Mouse (Mus musculus) telencephalon, adult 2 months (tissue): ENCODE data around the gene Gm19426.
"Not testable (repeated sequence)": the region's sequence is repeated elsewhere in the genome, so short reads cannot be mapped to it uniquely, and the experiment has no call there.

Experiments used
- DNase-seq: peaks from one replicate; pipeline ENCODE4 v3.0.0-alpha.2; 2011; ENCODE audit warnings: low read depth, low spot score

Gm19426 gene

DNA sequence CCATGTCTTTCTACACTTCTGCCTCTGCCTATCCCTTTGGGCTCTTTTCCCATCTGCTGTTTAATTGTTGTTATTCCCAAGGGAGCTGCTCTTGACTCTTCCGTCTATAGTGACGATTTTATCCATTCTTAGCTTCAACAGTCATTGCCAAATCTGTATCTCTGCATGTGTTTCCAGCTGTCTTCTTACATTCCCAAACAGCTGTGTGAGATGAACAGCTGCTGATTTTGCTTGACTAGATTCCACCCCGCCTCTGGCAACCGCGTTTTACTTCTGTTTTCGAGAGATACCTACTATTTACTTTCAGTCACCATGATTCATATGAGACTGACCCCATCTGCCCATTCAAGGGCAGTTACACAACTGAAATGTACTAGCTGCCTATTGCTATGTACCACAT is 6.7 kb upstream of the Gm19426 start:
- DNase-seq: no peak

DNA sequence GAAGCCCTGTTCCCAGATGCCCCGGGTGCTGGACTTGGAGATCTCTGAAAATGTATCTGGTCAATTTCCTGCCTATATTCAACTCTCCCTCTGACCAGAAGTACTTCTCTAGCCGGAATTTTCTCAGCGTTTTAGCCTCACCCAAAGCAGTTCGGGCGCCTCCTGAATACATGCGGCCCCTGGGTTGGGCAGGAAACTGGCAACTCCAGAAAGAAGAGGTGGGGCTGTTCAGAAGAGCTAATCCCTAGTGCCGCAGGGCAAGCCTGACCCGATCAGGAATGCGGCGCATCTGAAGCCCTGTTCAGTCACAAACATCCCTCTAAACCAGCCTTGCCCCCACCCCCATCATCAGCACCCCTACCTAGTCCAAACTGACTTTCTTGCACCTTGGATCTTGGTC is 671 bp upstream of the Gm19426 start:
- DNase-seq: no peak

GRCm38 (mm10) chr2:84742451-84743283 is 788 bp downstream of the Gm19426 start:
- DNase-seq: no peak

GRCm38 (mm10) chr2:84741841-84742450 is 1.5 kb downstream of the Gm19426 start:
- no peak for DNase-seq

- no peak for DNase-seq
Observed at GRCm38 (mm10) chr2:84740608-84741333, 2.7 kb downstream of the Gm19426 start.

DNA sequence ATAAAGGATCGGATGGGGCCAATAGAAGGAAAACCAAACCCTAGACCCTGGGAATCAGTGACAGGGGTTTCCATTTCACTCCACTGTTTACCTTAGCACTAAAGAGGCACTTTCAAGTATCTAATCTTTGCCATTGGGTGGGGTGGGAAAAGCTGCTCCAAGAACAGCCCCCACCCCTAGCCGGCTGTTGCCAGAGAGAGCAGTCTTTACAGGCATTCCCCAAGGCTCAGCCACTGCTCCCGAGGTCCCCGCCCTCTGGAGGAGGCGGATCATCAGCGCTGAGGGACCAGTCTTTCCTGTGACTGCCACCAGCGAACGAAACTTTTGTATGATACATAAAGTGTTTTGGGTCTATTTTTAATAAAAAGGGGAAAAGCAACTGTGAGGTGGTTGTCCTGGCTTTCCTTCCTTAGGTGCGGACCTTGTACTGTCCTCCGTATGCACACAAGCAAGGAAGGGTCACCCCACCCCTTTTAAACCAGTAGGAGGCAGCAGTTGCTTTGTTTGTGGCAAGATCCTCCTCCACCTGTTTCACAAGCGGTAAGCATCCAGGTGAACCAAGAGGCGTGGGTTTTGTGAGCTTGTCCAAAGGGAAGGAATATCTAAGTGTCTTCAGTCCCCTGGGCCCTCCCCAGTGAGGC is 5.1 kb downstream of the Gm19426 start:
- no peak for DNase-seq

DNA sequence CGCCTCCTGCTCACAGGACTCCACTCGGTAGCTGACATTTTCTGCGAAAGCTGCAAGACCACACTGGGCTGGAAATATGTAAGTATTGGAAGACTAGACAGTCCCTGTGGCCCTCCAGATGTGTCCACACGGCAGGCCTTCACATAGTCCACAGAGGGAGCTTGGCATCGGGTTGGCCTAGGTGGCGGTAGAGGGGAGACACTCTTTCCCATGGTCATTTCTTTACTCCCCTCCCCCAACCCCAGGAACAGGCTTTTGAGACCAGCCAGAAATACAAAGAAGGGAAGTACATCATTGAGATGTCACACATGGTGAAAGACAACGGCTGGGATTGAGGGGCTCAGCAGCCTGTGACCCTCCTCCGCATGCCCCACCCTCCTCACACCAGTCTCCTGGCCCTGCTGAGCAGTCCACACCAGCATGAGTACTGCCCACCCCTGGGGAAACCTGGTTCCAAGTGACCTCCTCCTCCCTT is 6.0 kb downstream of the Gm19426 start:
- no peak for DNase-seq

DNA sequence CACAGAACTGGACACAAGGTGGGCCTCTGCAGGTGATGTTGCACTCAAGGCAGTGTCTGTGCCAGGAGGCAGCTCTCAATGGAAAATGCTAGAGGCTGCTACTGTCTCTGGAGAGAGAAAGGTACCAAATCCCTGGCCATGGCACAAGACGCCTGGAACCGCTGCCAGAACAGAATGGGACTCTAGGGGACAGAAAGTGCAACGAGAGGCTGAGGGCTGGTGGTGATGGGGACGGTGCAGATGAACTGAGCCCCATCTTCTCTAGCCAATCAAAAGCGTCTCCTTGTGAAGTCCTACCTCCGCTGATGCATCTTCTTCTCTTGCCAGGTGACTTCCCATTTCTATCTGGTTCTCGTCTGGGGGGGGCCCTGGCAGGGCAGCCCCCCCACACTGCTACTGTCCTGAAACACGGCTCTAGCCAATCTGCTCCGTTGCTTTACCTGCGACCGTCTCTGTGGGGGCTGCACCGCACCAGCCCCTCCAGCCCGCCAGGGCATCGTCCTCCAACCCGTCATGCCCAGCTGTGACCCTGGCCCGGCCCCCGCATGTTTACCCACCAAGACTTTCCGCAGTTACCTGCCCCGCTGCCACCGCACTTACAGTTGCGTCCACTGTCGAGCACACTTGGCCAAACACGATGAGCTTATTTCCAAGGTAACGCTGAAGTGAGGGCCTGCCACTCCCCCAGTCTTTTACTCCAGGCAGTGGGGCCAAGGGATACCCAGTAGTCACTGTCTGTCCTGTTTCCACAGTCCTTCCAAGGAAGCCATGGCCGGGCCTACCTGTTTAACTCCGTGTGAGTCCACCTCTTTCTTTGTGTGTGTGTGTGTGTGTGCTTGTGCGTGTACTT is 6.9 kb downstream of the Gm19426 start:
- DNase-seq: no peak

GRCm38 (mm10) chr2:84735346-84735920 is 8.0 kb downstream of the Gm19426 start:
- no peak for DNase-seq

GRCm38 (mm10) chr2:84734919-84735318 is 8.5 kb downstream of the Gm19426 start:
- DNase-seq: no peak

DNA sequence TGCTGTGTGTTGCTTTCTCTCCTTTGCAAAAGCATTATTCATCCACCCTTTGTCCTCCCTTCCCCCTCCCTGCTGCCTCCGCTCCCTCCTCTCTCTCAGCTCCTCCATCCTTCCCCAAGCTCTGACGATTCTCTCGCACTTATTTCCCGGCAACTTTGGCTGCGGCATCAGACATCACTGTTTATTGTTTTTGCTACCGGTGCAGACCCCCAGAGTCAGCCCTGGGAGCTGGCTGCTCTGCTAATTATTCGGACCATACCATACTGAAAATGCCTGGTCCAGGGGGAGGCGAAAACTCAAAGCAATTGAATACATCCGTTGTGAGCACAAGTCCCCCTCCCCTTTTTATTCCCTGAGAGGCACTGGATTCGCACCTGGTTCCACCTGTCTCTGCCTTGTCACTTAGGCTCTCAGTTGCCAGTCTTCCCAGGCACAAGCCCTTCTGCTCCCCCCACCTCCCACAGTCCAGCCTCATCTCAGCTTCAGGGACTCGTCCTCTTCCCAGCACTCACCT is 9.0 kb downstream of the Gm19426 start:
- DNase-seq: no peak

- peak; percentile 70 for DNase-seq
Observed at GRCm38 (mm10) chr2:84733579-84734300, 9.7 kb downstream of the Gm19426 start, which contains the start of gene Ypel4. Gene Ypel4 (plus strand): TSS chr2:84734058.

DNA sequence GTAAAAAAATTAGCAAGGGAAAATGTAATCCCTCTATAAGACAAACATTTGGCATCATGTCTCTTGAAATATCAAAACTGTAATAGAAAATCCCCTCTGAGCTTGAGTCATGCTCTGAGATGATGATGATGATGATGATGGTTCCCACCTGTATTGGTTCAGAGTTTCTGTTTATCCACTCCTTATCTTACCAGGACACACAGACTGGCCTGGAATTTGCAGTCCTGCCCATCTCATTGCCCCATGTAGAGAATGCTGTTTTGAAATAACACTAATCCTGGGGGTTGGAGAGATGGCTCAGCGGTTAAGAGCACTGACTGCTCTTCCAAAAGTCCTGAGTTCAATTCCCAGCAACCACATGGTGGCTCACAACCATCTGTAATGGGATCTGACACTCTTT is 11.1 kb downstream of the Gm19426 start:
- DNase-seq: no peak

- DNase-seq: no peak
Observed at GRCm38 (mm10) chr2:84731206-84731605, 12.2 kb downstream of the Gm19426 start.

GRCm38 (mm10) chr2:84728191-84728590 is 15.3 kb downstream of the Gm19426 start:
- DNase-seq: not testable (repeated sequence)

GRCm38 (mm10) chr2:84727172-84727858 is 16.1 kb downstream of the Gm19426 start, which contains the start of gene Clp1:
Gene Clp1 (minus strand): TSS chr2:84727350.
- peak; percentile 96 for DNase-seq

DNA sequence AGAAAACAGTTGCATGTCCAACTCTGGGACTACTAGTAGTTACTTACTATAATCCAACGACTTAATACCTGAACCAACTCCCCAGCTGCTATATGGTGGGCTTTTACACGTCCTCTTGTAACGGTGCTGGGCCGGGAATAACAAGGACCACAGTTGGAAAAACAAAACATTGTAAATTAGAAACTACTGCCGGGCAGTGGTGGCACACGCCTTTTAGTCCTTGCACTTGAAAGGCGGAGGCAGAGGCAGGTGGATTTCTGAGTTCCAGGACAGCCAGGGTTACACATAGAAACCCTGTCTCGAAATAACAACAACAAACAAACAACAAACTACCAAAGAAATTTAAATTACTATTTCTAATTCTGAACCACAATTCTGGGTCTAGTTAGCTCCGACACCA is 16.7 kb downstream of the Gm19426 start:
- DNase-seq: no peak

DNA sequence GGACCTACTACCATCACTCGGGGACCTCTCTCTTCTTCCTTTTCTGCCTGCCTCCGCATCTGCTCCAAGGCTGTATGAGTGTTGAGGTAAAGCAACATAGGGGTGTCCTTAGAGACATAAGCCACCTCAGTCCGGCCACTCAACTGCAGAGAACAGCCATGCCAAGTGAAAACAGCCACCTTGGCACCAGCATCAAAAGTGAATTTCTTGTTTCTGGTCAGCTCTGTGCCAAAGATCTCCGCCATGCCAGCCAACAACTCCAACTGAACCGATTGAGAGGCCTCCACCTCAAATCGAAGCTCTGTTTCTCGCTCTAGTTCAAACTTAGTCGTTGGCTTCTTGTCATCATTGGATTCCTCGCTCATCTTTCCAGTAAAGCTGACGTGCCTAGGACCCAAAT is 17.7 kb downstream of the Gm19426 start:
- DNase-seq: no peak

- DNase-seq: no peak
Observed at GRCm38 (mm10) chr2:84723856-84724255, 19.6 kb downstream of the Gm19426 start.
